Mouse (Mus musculus): ENCODE results near the gene Mpdz. TPM values are rescaled to one million over a fixed set of nuclear protein-coding genes. Genes with fewer than 3 reads are reported as not detected.

The Mpdz gene
- polyA plus RNA-seq, 1 experiment from 2014 or later, result 10.7 TPM

- WGBS, result 54% methylated on average over 6 of the region's 6 CpGs
- Histone ChIP-seq H3K4me2 (no peak overlapping the region), H3K27me3 (replicated peaks) (no peaks in the 10 kb centered on the region), H3K27ac (replicated peaks) (no peak overlapping the region), H3K9ac (replicated peaks) (no peak overlapping the region), H3K9me3 (replicated peaks) (no peaks in the 10 kb centered on the region), H3K36me3 (no peaks in the 10 kb centered on the region), H3K4me3 (replicated peaks) (no peak overlapping the region), H3K4me1 (no peaks in the 10 kb centered on the region)
- ATAC-seq (ENCODE audit: low FRiP score), result no peak
Measured at GRCm38 (mm10) chr4:81275957-81276715, 166.5 kb downstream of the Mpdz start.

DNA sequence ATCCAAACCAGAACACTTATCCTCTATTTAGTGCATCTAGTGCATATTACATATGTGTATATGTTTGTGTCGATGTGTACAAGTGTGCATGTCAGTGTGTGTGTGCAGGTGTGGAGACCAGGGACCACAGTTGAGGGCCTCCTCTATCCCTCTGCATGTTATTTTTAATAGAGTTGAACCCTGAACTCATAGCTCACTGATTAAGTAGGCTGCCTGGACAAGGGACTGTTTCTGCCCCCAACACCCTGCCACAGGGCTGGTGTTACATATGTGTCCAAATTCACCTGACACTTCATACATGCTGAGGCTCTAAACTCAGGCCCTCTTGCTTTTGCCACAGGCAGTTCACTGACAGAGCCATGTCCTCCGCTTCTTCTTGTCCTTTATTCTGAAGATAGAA, 169.5 kb downstream of the Mpdz start:
- no peak overlapping the region for H3K4me3 ChIP-seq (replicated peaks)
- no peak overlapping the region for H3K9ac ChIP-seq (replicated peaks)
- no peaks in the 10 kb centered on the region for H3K27me3 ChIP-seq (replicated peaks)
- WGBS, result 96% methylated on average over 2 of the region's 2 CpGs
- no peaks in the 10 kb centered on the region for H3K4me1 ChIP-seq
- no peak overlapping the region for H3K27ac ChIP-seq (replicated peaks)
- H3K36me3 ChIP-seq, result no peaks in the 10 kb centered on the region
- no peak for ATAC-seq (ENCODE audit: low FRiP score)
- no peak overlapping the region for H3K4me2 ChIP-seq
- no peaks in the 10 kb centered on the region for H3K9me3 ChIP-seq (replicated peaks)

DNA sequence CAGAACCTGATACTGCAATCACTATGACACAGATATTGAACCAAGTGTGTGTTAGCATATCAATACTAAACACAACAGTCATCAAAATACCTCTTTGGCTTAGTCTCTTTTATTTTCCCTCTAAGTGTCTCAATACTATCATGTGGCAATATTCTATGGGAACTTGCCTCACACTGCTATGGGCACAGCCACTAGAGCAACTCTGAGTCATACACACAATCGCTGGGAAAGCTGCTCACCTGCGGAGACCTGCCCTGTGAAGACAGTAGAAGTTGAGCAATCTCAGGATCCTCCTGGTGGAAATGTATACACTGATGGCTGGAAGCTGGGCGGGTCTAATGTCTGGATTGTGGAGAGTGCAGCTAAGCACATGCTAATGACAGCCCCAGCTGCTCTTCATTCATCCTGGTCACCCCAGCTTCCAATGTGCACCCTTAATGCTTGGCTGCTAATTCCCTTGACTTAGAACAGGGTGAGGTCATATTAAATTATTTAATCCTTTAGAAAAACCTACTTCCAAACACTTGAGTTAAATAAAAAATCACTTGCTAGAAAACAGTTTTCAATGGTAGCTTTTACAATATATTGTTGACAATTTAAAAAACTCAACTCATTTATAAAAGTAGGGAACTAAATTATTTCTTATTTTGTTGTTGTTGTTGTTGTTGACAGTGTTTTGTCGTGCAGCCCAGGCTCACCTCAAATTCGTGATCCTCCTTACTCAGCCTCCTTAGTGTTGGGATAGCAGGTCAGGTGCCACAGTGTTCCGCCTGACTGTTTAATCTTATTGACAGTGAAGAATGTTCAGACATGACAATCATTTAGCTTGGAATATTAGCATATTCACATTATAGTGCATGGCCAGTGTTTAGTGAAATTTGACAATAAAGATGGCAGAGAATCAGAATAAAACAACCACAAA, 189.5 kb downstream of the Mpdz start:
- H3K4me2 ChIP-seq, result no peak overlapping the region
- H3K4me3 ChIP-seq (replicated peaks), result no peak overlapping the region
- WGBS, result 80% methylated on average over 6 of the region's 6 CpGs
- H3K27ac ChIP-seq (replicated peaks), result no peak overlapping the region
- no peak for ATAC-seq (ENCODE audit: low FRiP score)
- no peaks in the 10 kb centered on the region for H3K4me1 ChIP-seq
- no peaks in the 10 kb centered on the region for H3K27me3 ChIP-seq (replicated peaks)
- H3K9ac ChIP-seq (replicated peaks), result no peak overlapping the region
- H3K36me3 ChIP-seq, result no peaks in the 10 kb centered on the region
- H3K9me3 ChIP-seq (replicated peaks), result no peaks in the 10 kb centered on the region

DNA sequence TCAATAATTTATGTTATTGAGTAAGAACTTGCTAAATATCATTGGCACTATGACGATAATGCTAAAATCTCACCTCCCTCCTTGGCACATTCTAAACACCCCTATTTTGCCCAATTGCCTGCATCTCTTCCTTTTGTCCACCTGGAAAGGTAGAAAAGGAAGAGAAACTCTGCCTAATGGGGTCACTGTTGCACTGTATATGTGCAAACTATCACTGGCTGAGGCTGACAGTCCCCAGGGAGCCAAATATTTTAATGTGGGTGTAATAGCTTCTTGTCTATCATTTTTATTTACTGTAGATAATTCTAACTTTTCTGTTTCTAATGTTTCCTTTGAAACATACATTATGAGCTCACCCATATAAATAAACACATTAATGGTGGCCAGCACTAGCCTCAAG, 190.3 kb downstream of the Mpdz start:
- Histone ChIP-seq H3K36me3 (no peaks in the 10 kb centered on the region), H3K4me1 (no peaks in the 10 kb centered on the region), H3K9ac (replicated peaks) (no peak overlapping the region), H3K9me3 (replicated peaks) (no peaks in the 10 kb centered on the region), H3K27ac (replicated peaks) (no peak overlapping the region), H3K4me3 (replicated peaks) (no peak overlapping the region), H3K4me2 (no peak overlapping the region), H3K27me3 (replicated peaks) (no peaks in the 10 kb centered on the region)
- no peak for ATAC-seq (ENCODE audit: low FRiP score)
- WGBS, result 82% methylated on average over 1 of the region's 1 CpGs

DNA sequence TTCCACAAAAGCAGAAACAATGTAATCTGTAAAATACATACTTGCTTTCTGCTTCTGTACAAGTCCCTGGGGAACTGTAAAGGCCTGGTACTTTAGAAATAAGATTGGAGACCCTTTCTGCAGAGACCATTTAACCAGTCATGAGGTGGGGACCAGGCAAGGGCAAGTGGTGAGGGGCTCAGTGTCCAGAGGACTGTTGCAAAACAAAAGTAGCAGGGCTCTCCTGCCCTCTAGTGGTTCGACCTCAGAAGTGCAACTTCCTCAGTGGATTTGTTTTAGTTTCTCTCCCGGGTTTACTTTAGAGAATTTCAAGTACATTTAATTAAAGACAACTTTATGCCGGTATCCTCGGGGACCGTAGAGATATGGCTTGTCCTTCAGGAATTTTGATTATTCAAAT, 190.7 kb downstream of the Mpdz start:
- Histone ChIP-seq H3K4me1 (no peaks in the 10 kb centered on the region), H3K4me3 (replicated peaks) (no peak overlapping the region), H3K27me3 (replicated peaks) (no peaks in the 10 kb centered on the region), H3K9me3 (replicated peaks) (no peaks in the 10 kb centered on the region), H3K27ac (replicated peaks) (no peak overlapping the region), H3K36me3 (no peaks in the 10 kb centered on the region), H3K4me2 (no peak overlapping the region), H3K9ac (replicated peaks) (no peak overlapping the region)
- WGBS, result 9% methylated on average over 5 of the region's 5 CpGs
- ATAC-seq (ENCODE audit: low FRiP score), result no peak

DNA sequence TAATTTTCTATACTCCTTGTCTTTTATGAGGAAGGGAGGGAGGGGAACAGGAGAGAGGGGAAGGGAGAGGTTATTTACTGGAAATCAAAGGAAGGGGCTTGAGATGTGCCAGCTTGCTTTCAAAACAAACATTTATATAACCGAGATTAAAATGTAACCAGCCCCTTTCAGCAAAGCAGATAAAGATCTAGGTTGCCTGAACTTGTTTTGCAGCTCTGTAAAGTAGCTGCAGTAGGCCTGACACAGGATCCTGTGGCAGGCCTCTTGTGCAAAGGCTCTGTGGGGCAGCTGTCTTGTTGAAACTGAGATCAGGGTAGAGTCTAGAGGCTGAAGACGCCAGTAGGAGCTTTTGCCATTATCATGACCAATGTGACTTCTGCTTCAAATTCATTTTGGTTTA, 193.4 kb downstream of the Mpdz start:
- Histone ChIP-seq H3K4me3 (replicated peaks) (no peak overlapping the region), H3K9ac (replicated peaks) (no peak overlapping the region), H3K9me3 (replicated peaks) (no peaks in the 10 kb centered on the region), H3K4me1 (no peaks in the 10 kb centered on the region), H3K27me3 (replicated peaks) (no peaks in the 10 kb centered on the region), H3K36me3 (no peaks in the 10 kb centered on the region), H3K4me2 (no peak overlapping the region), H3K27ac (replicated peaks) (no peak overlapping the region)
- WGBS, result 85% methylated on average over 2 of the region's 2 CpGs
- ATAC-seq (ENCODE audit: low FRiP score), result no peak

GRCm38 (mm10) chr4:81236227-81236626, 206.4 kb downstream of the Mpdz start:
- Histone ChIP-seq H3K36me3 (no peaks in the 10 kb centered on the region), H3K9me3 (replicated peaks) (no peaks in the 10 kb centered on the region), H3K27ac (replicated peaks) (no peak overlapping the region), H3K27me3 (replicated peaks) (no peaks in the 10 kb centered on the region), H3K4me3 (replicated peaks) (no peak overlapping the region), H3K4me1 (no peaks in the 10 kb centered on the region), H3K4me2 (no peak overlapping the region), H3K9ac (replicated peaks) (no peak overlapping the region)
- no peak for ATAC-seq (ENCODE audit: low FRiP score)
- 86% methylated on average over 5 of the region's 5 CpGs for WGBS
